Mouse (Mus musculus): ENCODE results near the gene Cep112.

Gene Cep112

GRCm38 (mm10) chr11:108424889-108425591 is at the start of gene Cep112:
Gene Cep112, plus strand, starts transcription at chr11:108425192.
- DNase-seq (ENCODE audit: low spot score in 2 of 2): peak; percentile 82 to 87

GRCm38 (mm10) chr11:108376815-108377214 is 48.2 kb upstream of the Cep112 start:
- DNase-seq (ENCODE audit: low spot score in 2 of 2): no peak

GRCm38 (mm10) chr11:108377680-108378362 is 47.2 kb upstream of the Cep112 start:
- DNase-seq (ENCODE audit: low spot score in 2 of 2): peak; percentile 54 to 80

DNA sequence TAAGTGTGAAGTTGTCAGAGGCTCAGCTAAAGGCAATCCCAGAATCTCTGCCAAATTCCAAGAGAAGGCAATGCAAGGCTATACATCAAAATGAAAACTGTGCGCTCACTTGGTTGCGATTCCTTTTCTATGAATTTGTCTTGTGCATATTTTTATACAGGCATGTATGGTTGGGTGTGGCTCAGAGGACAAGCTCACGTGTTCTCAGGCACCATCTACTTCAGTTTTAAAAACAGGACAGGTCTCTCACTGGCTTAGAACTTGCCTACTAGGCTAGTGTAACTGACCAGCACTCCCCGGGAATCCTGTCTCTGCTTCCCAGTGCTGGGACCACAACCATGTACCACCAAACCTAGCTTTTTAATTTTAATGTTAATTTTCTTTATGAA is 46.6 kb upstream of the Cep112 start:
- peak in 1 of 2 experiments; percentile 29 for DNase-seq (ENCODE audit: low spot score in 2 of 2)

- no peak for DNase-seq (ENCODE audit: low spot score in 2 of 2)
These were observed 42.3 kb upstream of the Cep112 start for GRCm38 (mm10) chr11:108382664-108383063.

- no peak for DNase-seq (ENCODE audit: low spot score in 2 of 2)
These were observed 39.9 kb upstream of the Cep112 start for GRCm38 (mm10) chr11:108384920-108385665.

DNA sequence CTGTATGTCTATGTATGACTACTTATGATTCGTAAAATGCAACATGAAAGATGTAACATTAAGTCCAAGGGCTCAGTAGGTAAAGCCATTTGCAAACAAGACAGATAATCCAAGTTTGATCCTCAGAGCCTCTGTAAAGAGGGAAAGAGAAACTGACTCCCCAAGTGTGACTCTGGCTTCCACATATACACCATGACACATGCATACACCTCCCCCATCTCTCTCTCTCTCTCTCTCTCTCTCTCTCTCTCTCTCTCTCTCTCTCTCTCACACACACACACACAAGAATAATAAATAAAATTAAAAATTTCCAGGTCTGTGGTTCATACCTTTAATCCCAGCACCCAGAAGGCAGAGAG is 39.3 kb upstream of the Cep112 start:
- no peak for DNase-seq (ENCODE audit: low spot score in 2 of 2)

GRCm38 (mm10) chr11:108395061-108395460 is 29.9 kb upstream of the Cep112 start:
- no peak for DNase-seq (ENCODE audit: low spot score in 2 of 2)

DNA sequence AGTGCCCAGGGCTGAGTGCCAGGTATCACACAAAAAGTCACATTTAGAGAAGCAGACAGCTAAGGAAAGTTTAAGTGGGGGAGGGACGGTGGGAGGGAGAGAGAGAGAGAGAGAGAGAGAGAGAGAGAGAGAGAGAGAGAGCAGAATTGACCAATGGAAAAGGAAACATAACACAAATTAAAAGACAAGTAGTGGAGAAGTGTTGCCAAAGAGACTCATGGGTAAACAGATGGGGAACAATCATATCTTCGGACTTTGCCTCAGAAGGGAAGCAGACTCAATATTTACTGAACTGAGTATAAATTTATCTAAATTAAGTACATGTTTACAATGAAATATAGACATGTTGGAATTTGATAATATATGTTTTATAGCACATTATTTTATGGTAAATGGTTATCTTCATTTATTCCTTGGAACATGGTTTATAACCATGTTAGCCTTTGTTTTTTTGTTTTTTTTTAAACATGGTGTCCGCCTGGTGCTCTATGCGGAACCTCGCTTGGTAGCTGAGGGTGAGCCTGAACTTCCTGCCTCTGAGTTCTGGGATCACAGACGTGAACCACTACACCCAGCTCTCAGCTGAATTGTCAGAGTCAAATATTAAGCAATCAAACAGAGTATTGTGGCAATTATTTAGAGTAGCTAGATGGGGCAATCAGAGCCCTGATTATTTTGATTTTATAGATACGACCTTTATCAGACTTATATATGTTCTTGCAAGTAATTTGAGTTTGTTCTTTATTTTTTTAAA is 28.7 kb upstream of the Cep112 start:
- no peak for DNase-seq (ENCODE audit: low spot score in 2 of 2)

DNA sequence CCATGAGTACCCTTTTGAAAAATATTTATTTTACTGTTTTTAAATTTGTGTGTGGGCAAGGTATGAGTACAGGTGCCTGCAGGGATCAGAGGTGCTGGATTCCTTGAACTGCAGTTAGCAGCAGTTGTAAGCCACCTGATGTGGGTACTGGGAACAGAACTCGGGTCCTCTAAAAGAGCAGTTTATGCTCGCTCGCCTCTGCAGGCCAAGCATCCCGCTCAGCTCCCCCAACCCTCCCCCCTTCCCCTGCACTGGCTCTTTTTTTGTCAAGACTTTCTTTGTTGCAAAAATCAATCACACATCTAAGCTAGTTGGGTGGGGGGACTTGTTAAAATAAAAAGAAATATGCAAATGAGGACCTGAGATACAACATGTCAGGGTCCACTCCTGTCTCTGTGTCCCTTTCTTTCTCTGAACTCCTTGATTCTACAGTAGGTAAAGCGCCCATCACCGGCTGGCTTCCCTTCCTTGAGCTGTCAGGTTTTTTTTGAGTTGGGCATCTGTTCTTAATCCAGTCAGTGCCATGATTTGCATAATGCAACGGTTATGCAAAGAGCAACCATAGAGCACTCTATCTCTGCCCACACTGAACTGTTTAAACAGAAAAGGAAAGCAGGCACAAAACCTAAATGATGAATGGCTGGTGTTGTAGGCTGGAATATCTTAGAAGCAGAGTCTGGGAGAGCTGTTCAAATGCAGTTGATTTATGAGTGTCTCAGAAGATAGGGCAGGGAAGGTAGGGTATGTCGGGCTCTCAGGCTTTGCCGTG is 14.9 kb upstream of the Cep112 start:
- DNase-seq (ENCODE audit: low spot score in 2 of 2): no peak

- no peak for DNase-seq (ENCODE audit: low spot score in 2 of 2)
These were observed 8.6 kb upstream of the Cep112 start for GRCm38 (mm10) chr11:108416360-108416759.

GRCm38 (mm10) chr11:108418540-108418939 is 6.5 kb upstream of the Cep112 start:
- DNase-seq (ENCODE audit: low spot score in 2 of 2): no peak

DNA sequence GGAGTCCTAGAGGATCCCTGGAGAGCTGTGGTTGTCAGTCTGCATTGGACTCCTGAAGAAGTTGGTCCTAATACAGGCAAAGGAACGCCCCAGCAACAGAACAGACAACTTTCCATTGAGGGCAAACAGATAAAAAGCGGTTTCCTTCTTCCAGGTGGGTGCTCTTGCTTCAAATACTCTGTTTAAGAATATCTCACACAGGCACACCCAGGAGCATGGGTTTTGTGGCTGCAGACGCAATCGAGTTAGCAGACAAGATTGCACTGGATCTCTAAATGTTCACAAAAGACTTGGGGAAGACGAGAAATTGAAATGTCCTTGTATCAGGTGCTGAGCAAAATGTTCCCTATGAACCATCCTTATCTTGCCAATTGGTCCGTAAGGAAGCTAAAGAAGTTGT is 5.8 kb upstream of the Cep112 start:
- no peak for DNase-seq (ENCODE audit: low spot score in 2 of 2)

DNA sequence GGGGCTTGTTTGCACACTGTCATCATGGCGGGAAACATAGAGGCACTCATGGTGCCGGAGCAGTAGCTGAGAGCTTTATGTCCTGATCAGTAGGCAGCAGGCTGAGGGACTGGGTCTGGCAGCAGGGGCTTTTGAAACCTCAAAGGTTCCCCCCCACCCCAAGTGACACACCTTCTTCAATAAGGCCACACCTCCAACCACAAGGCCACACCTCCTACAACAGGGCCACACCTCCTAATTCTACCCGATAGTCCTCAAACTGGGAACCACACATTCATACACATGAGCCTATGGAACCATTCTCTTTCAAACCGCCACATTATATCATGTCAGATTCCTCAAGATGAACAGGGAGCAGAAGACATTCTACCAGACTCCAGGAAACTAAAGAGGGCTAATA is 4.2 kb upstream of the Cep112 start:
- DNase-seq (ENCODE audit: low spot score in 2 of 2): no peak

GRCm38 (mm10) chr11:108423221-108423620 is 1.8 kb upstream of the Cep112 start:
- DNase-seq (ENCODE audit: low spot score in 2 of 2): no peak

GRCm38 (mm10) chr11:108424111-108424510 is 881 bp upstream of the Cep112 start:
- no peak for DNase-seq (ENCODE audit: low spot score in 2 of 2)

DNA sequence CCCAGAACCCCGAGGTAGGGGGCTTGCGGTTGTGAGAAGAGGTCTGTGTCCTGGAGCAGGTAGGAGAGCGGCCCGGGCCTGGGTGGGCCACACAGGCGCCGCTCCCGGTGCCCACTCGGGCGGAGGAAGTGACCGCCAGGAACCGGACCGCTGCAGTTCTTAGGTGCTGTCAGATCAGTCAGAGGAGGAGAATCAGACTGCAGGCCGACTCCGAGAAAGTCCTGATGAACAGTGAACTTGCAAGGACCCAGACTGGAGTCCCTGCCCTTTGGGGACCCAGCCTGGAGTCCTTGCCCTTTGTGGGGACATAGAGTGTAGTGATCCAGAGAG is 565 bp downstream of the Cep112 start:
- DNase-seq (ENCODE audit: low spot score in 2 of 2): peak in 1 of 2 experiments; percentile 64

- DNase-seq (ENCODE audit: low spot score in 2 of 2): no peak
These were observed 1.1 kb downstream of the Cep112 start for GRCm38 (mm10) chr11:108426086-108426485.

DNA sequence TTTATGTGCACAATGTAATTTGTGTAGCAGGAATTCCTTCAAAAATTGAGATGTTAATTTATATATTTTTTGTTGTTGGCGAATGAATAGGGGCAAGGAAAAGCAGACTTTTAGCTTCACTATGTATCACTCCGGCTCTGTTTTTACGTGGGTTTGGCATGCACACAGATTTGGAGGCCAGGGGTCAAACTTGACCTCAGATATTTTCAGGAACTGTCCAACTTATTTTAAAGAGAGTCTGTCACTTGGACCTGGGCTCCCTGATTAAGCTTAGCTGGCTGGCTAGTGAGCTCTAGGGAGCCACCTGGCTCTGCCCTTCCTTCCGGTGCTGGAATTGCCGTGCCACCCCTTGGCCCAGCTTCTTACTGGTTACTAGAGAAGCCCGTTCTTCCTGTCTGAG is 2.2 kb downstream of the Cep112 start:
- no peak for DNase-seq (ENCODE audit: low spot score in 2 of 2)

GRCm38 (mm10) chr11:108429076-108429475 is 4.1 kb downstream of the Cep112 start:
- no peak for DNase-seq (ENCODE audit: low spot score in 2 of 2)

- no peak for DNase-seq (ENCODE audit: low spot score in 2 of 2)
These were observed 19.0 kb downstream of the Cep112 start for GRCm38 (mm10) chr11:108443893-108444563.

All from spleen, postnatal 4 days (tissue).